Mouse (Mus musculus) E14TG2a.4 (cell line): ENCODE measurements around the gene Gpr39.

Source experiments
- CTCF ChIP-seq: conservative IDR thresholded peaks from 2 replicates; pipeline ENCODE4 v1.5.1; 2014; ENCODE audit warnings: low read length
- NANOG ChIP-seq: IDR thresholded peaks from 2 replicates; pipeline ENCODE4 v1.6.1; 2014; ENCODE audit warnings: borderline replicate concordance, low read length, mixed read lengths
- POU5F1 ChIP-seq: IDR thresholded peaks from 2 replicates; pipeline ENCODE4 v1.6.1; 2014; ENCODE audit warnings: low read length, borderline replicate concordance

GRCm38 (mm10) chr1:125821101-125821500, 144.3 kb downstream of the Gpr39 start:
- TF ChIP-seq CTCF (no peak), POU5F1 (no peak), NANOG (no peak)
